Mouse (Mus musculus): ENCODE measurements around the gene Traf4.
A peak's percentile ranks its signal among the peaks of the same experiment; 100 is the strongest.

Gene Traf4

GRCm38 (mm10) chr11:78182961-78183844 is 17.8 kb upstream of the Traf4 start, which contains the start of gene Rpl23a:
TSS of gene Rpl23a (minus strand) at chr11:78183584.
- peak; percentile 96 for DNase-seq (ENCODE audit: extremely low read depth, low read depth)

DNA sequence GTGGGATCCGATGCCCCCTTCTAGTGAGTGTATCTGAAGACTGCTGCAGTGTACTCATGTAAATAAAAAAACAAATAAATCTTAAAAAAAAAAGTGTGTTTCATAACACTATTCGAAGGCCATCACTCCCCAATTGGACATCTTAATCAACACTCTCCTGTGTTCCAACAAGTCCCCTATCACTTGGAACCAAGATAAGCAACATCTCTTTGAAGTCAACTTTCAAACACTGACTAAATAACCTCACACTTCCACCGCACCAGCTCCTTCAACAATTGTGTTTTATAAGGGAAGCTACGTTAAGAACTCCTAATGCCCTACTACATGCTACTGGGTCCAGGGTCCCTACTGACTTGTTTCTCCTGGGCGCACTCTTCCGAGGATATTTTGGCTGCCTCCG is 17.1 kb upstream of the Traf4 start:
- no peak for DNase-seq (ENCODE audit: extremely low read depth, low read depth)

GRCm38 (mm10) chr11:78181830-78182357 is 16.5 kb upstream of the Traf4 start:
- no peak for DNase-seq (ENCODE audit: extremely low read depth, low read depth)

DNA sequence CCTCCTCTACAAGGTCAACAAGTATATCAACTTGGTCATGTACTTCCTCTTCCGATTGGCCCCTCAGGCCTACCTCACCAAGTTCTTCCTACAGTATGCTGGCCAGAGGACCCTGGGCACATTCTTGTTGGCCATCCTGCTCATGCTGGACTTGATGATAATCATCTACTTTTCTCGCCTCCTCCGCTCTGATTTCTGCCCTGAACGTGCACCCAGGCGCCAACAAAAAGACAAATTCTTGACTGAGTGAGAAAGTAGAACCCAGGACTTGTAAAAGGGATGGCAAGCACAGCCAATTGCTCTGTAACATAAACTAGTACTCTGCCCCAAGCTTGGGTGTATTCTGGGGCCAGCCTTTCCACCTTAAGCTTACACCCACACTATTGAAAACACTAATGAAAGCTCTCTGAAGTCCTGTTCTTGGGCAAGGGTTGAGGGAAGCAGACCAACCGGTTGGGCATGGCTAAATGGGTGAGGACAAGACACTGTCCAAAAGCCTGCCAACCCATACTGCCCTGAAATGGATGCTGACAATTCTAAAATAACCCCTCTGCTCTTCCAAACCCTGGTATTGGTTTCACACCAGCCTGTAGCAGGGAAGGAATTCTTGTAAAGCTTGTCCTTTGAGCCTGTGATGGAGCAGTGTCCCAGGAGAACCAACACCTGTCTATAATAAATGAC is 14.8 kb upstream of the Traf4 start:
- DNase-seq (ENCODE audit: extremely low read depth, low read depth): no peak

GRCm38 (mm10) chr11:78179438-78179999 is 14.1 kb upstream of the Traf4 start:
- no peak for DNase-seq (ENCODE audit: extremely low read depth, low read depth)

- peak; percentile 76 for DNase-seq (ENCODE audit: extremely low read depth, low read depth)
Observed at GRCm38 (mm10) chr11:78178859-78179437, 13.6 kb upstream of the Traf4 start.

DNA sequence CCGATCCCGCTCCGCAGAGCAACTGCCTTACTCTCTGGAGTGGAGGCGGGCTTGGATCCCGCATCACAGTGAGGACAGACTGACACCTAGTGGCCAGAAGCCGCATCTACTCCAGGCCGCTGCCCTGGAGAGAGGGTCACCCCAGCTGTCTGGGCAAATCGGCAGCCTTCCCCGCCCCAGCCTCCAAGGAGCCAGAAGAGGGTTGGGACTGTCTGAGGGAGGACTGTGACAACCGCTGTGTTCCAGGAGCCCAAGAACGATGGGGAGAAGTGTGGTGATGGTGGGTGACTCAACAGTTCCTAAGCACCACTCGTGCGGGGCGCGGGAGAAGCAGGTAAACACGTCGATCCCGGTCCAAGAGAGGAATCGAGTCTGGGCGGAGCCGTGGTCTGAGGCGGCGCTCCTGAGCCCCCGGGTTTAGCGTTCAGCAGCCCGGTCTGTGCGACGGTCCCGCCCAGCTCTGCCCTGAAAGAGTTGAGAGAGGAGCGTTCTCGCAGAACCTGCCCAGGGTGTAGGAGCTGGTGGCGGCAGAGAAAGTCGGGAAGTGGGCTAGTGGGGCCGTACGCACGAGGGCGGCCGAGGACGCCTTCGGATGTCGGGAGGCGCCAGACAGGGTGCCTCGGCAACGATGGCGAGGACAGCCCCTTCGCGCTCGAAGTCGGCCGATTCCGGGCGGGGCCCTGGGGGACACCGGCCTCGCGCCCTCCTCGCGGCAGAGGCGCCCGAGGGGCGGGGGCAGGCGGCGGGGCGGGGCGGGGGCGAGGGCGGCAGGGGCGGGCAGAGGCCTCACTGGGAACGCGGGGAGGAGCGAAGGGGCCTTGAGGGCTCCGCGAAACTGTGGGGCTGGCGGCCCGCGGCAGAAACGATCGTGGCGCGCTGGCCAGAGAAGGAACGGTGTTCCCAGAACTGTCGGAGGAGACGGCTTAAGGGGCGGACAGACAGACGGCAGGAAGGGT is 12.8 kb upstream of the Traf4 start:
- peak; percentile 81 for DNase-seq (ENCODE audit: extremely low read depth, low read depth)

GRCm38 (mm10) chr11:78177437-78177836 is 12.0 kb upstream of the Traf4 start:
- no peak for DNase-seq (ENCODE audit: extremely low read depth, low read depth)

DNA sequence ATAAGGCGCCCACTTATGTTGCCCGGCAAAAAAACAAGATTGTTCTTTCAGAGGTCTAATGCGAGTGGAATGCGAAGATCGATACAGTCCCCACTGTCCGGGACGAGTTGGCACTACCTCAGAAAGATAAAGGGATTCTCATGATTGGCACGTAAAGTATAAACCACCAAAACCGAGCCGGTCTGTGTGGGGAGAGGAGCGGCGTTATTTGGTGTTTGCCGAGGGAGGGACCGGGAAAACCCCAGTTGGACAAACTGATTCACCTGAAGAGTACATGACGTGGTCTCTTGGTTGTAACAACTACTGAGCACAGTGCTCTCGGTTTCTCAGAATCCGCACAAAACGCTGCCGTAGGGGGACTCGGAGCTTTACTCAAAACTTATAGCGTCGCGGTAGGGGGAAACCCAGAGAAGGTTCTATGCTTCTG is 11.5 kb upstream of the Traf4 start:
- no peak for DNase-seq (ENCODE audit: extremely low read depth, low read depth)

- DNase-seq (ENCODE audit: extremely low read depth, low read depth): peak; percentile 72
Observed at GRCm38 (mm10) chr11:78176402-78176862, 11.0 kb upstream of the Traf4 start, which contains the start of the genes Nek8 and Tlcd1. TSS of gene Nek8 (minus strand) at chr11:78176675. TSS of gene Tlcd1 (plus strand) at chr11:78176711.

DNA sequence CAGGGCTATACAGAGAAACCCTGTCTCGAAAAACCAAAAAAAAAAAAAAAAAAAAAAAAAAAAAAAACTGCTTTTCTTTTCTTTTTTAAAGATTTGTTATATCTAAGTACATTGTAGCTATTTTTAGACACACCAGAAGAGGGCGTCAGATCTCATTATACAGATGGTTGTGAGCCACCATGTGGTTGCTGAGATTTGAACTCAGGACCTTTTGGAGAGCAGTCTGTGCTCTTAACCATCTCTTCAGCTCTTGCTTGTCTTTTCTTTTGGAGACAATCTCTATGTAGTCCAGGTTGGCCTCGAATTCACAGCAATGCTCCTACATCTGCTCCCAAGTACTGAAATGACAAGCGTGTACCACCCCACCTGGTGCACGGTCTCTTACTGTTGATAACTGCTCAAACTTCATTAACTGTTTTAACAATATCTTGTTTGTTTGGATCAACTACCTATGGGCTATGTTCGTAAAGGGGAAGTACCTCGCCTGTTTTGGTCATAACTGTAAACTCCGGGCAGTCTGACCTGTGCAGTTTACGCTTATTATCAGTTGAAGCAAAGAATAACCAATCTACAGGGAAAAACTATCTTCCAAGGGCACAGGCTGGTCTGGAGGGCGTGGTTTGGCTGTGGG is 10.5 kb upstream of the Traf4 start:
- peak; percentile 81 for DNase-seq (ENCODE audit: extremely low read depth, low read depth)

GRCm38 (mm10) chr11:78174506-78174905 is 9.1 kb upstream of the Traf4 start:
- DNase-seq (ENCODE audit: extremely low read depth, low read depth): no peak

DNA sequence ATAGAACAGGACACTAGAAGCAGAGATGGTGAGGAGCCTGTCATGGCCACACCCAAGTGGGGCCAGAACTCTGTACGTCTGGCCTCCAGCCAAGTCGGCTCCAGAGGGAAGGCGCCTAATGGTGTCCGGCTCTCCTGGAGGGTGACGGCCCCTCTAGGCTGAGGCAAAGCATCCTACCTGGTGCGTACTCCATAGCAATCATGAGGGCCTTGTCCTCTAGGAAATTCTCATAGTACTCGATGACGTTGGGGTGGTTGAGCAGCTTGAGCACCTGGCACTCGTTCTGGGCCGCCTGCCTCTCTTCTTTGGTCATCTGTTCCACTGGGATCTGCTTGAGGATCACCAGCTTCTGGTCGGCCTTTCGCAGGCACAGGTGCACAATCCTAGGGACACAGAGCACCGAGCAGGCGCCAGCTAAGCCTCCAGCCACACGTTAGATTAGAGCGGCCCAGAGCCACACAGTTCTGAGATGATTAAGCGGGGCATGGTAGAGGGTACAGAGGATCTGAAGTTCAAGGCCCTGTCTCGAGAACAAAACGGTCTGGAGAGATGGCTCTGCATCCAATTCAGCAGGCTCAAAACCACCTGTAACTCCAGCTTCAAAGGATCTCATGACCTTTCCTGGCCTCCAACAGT is 7.5 kb upstream of the Traf4 start:
- no peak for DNase-seq (ENCODE audit: extremely low read depth, low read depth)

- DNase-seq (ENCODE audit: extremely low read depth, low read depth): no peak
Observed at GRCm38 (mm10) chr11:78172034-78172747, 6.8 kb upstream of the Traf4 start.

DNA sequence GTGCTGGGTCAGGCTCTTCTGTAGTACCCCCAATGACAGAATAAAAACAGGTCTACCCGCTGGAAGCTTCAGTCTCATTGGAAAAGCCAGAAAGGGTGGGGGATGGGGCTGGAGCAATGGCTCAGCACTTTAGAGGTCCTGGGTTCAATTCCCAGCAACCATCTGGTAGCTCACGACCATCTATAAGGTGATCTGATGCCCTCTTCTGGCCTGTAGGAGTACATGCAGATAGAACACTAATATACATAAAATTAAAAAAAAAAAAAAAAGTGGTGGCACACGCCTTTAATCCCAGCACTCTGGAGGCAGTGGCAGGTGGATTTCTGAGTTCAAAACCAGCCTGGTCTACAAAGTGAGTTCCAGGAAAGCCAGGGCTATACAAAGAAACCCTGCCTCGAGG is 5.9 kb upstream of the Traf4 start:
- DNase-seq (ENCODE audit: extremely low read depth, low read depth): no peak

GRCm38 (mm10) chr11:78170306-78170705 is 4.9 kb upstream of the Traf4 start:
- DNase-seq (ENCODE audit: extremely low read depth, low read depth): no peak

GRCm38 (mm10) chr11:78168541-78169468 is 3.4 kb upstream of the Traf4 start:
- DNase-seq (ENCODE audit: extremely low read depth, low read depth): no peak

Data from MEL-GATA-1-ER (cell line).